Mouse (Mus musculus) cerebellum, postnatal 10 days (tissue): ENCODE data around the gene Srl.
A peak's percentile ranks its signal among the peaks of the same experiment; 100 is the strongest.
"Not testable (repeated sequence)": the region's sequence is repeated elsewhere in the genome, so short reads cannot be mapped to it uniquely, and the experiment has no call there.

ENCODE experiments used
- DNase-seq, 2 experiments: peaks; one replicate each; pipeline ENCODE4 v3.0.0; 2021; ENCODE audit warnings: mixed read lengths in 2 of 2

Gene Srl

GRCm38 (mm10) chr16:4517906-4518305 lies 23.7 kb downstream of the Srl start:
- DNase-seq, result no peak

- no peak for DNase-seq
Measured at GRCm38 (mm10) chr16:4514383-4514782, 27.2 kb downstream of the Srl start.

GRCm38 (mm10) chr16:4512661-4513438 lies 28.8 kb downstream of the Srl start:
- DNase-seq, result peak; percentile 63 to 70

GRCm38 (mm10) chr16:4511371-4511770 lies 30.2 kb downstream of the Srl start:
- DNase-seq, result no peak

GRCm38 (mm10) chr16:4506181-4506580 lies 35.4 kb downstream of the Srl start:
- no peak for DNase-seq

- no peak for DNase-seq
Measured at GRCm38 (mm10) chr16:4503495-4503894, 38.1 kb downstream of the Srl start.

GRCm38 (mm10) chr16:4502568-4502967 lies 39.0 kb downstream of the Srl start:
- no peak for DNase-seq

- no peak for DNase-seq
Measured at GRCm38 (mm10) chr16:4501703-4502102, 39.9 kb downstream of the Srl start.

- no peak for DNase-seq
Measured at GRCm38 (mm10) chr16:4500598-4501385, 40.8 kb downstream of the Srl start.

- DNase-seq, result no peak
Measured at GRCm38 (mm10) chr16:4497762-4498607, 43.6 kb downstream of the Srl start.

GRCm38 (mm10) chr16:4496470-4496869 lies 45.1 kb downstream of the Srl start:
- no peak for DNase-seq

- peak; percentile 40 to 47 for DNase-seq
Measured at GRCm38 (mm10) chr16:4495861-4496260, 45.8 kb downstream of the Srl start.

- peak; percentile 22 to 27 for DNase-seq
Measured at GRCm38 (mm10) chr16:4492777-4493563, 48.6 kb downstream of the Srl start.

GRCm38 (mm10) chr16:4489114-4489624 lies 52.4 kb downstream of the Srl start:
- peak; percentile 98 to 99 for DNase-seq

GRCm38 (mm10) chr16:4480616-4481265 lies 60.9 kb downstream of the Srl start:
- DNase-seq, result peak; percentile 35 to 45

GRCm38 (mm10) chr16:4477591-4478215 lies 63.9 kb downstream of the Srl start:
- no peak for DNase-seq

- peak; percentile 96 to 98 for DNase-seq
Measured at GRCm38 (mm10) chr16:4474882-4475803, 66.5 kb downstream of the Srl start.

- DNase-seq, result not testable (repeated sequence)
Measured at GRCm38 (mm10) chr16:4474040-4474881, 67.4 kb downstream of the Srl start.

GRCm38 (mm10) chr16:4473231-4473630 lies 68.4 kb downstream of the Srl start:
- DNase-seq, result no peak
